In genomic region chr15:26374946-26375345, GRCm38 (mm10) we compare ENCODE assay signal across 17 mouse cellular contexts.
"Had no signal": no experiment of that assay in that cellular context is flagged by ENCODE, and none has a peak within 500 bp of the region (broad histone marks: within the 10 kb centered on the region; RNA-seq: fewer than 3 reads in every experiment).

No protein-coding gene starts in this region.

- H3K9ac ChIP-seq: limb, embryonic 12.5 days; liver, embryonic 14.5 days; neural tube, embryonic 13.5 days had no signal

- H3K4me3 ChIP-seq: layer of hippocampus, adult 2 months; limb, embryonic 12.5 days; midbrain, embryonic 10.5 days; neural tube, embryonic 13.5 days had no signal

- H3K27me3 ChIP-seq: limb, embryonic 12.5 days; neural tube, embryonic 13.5 days had no signal

- H3K4me2 ChIP-seq: limb, embryonic 12.5 days; neural tube, embryonic 13.5 days had no signal

- H3K9me3 ChIP-seq: limb, embryonic 12.5 days; midbrain, embryonic 10.5 days; neural tube, embryonic 13.5 days had no signal

- H3K36me3 ChIP-seq: limb, embryonic 12.5 days; midbrain, embryonic 10.5 days; neural tube, embryonic 13.5 days had no signal

- H3K4me1 ChIP-seq: limb, embryonic 12.5 days; midbrain, embryonic 10.5 days; neural tube, embryonic 13.5 days had no signal

- H3K27ac ChIP-seq: kidney, postnatal 0 days; layer of hippocampus, adult 2 months; limb, embryonic 12.5 days; liver, embryonic 14.5 days; midbrain, embryonic 10.5 days; neural tube, embryonic 13.5 days had no signal

- ATAC-seq: intestine, embryonic 16.5 days had no signal

- DNase-seq: kidney, adult 8-10 months; kidney, postnatal 4 days; liver; lung, adult 18-20 months; lung, postnatal 4 days; midbrain, embryonic 14.5 days; right cerebral cortex, adult 18-20 months; right cerebral cortex, postnatal 25 days; thymus, adult 2 months; thymus, postnatal 25 days had no signal
